Mouse (Mus musculus): ENCODE measurements at regions not wholly inside any gene's neighbourhood (a gene's known extent, or its start where the extent isn't known, plus 50 kb on each side); places are given as distances from the start of the nearest gene placed in this dataset.

- TF ChIP-seq POLR2A (IDR thresholded peaks at IDR 0.05; ENCODE audit: low read depth, low read length), result no peak
- TF ChIP-seq CTCF (conservative IDR thresholded peaks at IDR 0.05; ENCODE audit: insufficient read depth, insufficient read length, low read depth, low read length), result no peak
These were observed 106.4 kb downstream of the Cartpt start for GRCm38 (mm10) chr13:99794448-99794847.
